Mouse (Mus musculus) left cerebral cortex, adult 8-10 months (tissue): Measurements from ENCODE around the gene Wdr18. TPM values are rescaled to one million over a fixed set of nuclear protein-coding genes. Genes with fewer than 3 reads are reported as not detected.

Experiments
- total RNA-seq, 4 experiments: library from RNA; stranded (reverse); gene quantifications; 2 replicates each; pipeline ENCODE4 v1.2.4; 2022

Gene Wdr18
- total RNA-seq, 4 experiments from 2014 or later, result 38.5 to 48.2 (median 44.6) TPM

Other genes with a start within 250 kb of the Wdr18 start
- gene Hcn2, start 243.5 kb upstream of the Wdr18 start, total RNA-seq, result 100 to 1,000 TPM; 162 to 182 (median 166) TPM
- gene Polrmt, start 213.6 kb upstream of the Wdr18 start, total RNA-seq, result 10 to 100 TPM; 47.9 to 56.7 (median 51.6) TPM
- gene Fgf22, start 205.1 kb upstream of the Wdr18 start, total RNA-seq, result 1 to 10 TPM; 4.7 to 5.9 (median 5.8) TPM
- gene Rnf126, start 193.2 kb upstream of the Wdr18 start, total RNA-seq, result 10 to 100 TPM; 76.8 to 92.1 (median 86.8) TPM
- gene Fstl3, start 182.9 kb upstream of the Wdr18 start, total RNA-seq, result 1 to 10 TPM; 2.5 to 3.6 (median 2.7) TPM
- under 1 TPM; 0.14 to 0.63 (median 0.39) TPM for gene Prss57, start 169.2 kb upstream of the Wdr18 start, total RNA-seq
- 100 to 1,000 TPM; 265 to 281 (median 267) TPM for gene Palm, start 166.6 kb upstream of the Wdr18 start, total RNA-seq
- gene Misp, start 139.2 kb upstream of the Wdr18 start, total RNA-seq, result under 1 TPM; 0.32 to 0.89 (median 0.54) TPM
- gene Ptbp1, start 105.7 kb upstream of the Wdr18 start, total RNA-seq, result 10 to 100 TPM; 59.3 to 67.3 (median 63.6) TPM
- 1 to 10 TPM; 2.4 to 3.2 (median 2.7) TPM for gene Prtn3, start 85.7 kb upstream of the Wdr18 start, total RNA-seq
- gene Plppr3, start 85.5 kb upstream of the Wdr18 start, total RNA-seq, result 10 to 100 TPM; 49.7 to 56.0 (median 52.7) TPM
- not detected for gene Elane, start 73.9 kb upstream of the Wdr18 start, total RNA-seq
- not detected for gene Cfd, start 69.3 kb upstream of the Wdr18 start, total RNA-seq
- 10 to 100 TPM; 51.9 to 68.0 (median 61.4) TPM for gene Med16, start 51.2 kb upstream of the Wdr18 start, total RNA-seq
- not detected for gene Gm26602, start 49.3 kb upstream of the Wdr18 start, total RNA-seq
- gene Kiss1r, start 43.2 kb upstream of the Wdr18 start, total RNA-seq, result 1 to 10 TPM; 5.8 to 8.3 (median 6.4) TPM
- 100 to 1,000 TPM; 312 to 357 (median 346) TPM for gene R3hdm4, start 38.9 kb upstream of the Wdr18 start, total RNA-seq
- gene Arid3a, start 33.1 kb upstream of the Wdr18 start, total RNA-seq, result 1 to 10 TPM; 5.0 to 7.8 (median 7.5) TPM
- under 1 TPM; 0.23 to 0.30 (median 0.24) TPM for gene Grin3b, start 10.6 kb downstream of the Wdr18 start, total RNA-seq
- 100 to 1,000 TPM; 105 to 117 (median 113) TPM for gene Tmem259, start 24.2 kb downstream of the Wdr18 start, total RNA-seq
- 1 to 10 TPM; 5.4 to 6.7 (median 6.3) TPM for gene Cnn2, start 28.4 kb downstream of the Wdr18 start, total RNA-seq
- 10 to 100 TPM; 11.0 to 12.3 (median 12.0) TPM for gene Abca7, start 36.3 kb downstream of the Wdr18 start, total RNA-seq
- gene Arhgap45, start 56.5 kb downstream of the Wdr18 start, total RNA-seq, result 1 to 10 TPM; 3.6 to 9.6 (median 6.0) TPM
- 10 to 100 TPM; 64.7 to 80.4 (median 72.9) TPM for gene Polr2e, start 79.6 kb downstream of the Wdr18 start, total RNA-seq
- gene Gpx4, start 87.0 kb downstream of the Wdr18 start, total RNA-seq, result 100 to 1,000 TPM; 472 to 551 (median 538) TPM
- 10 to 100 TPM; 16.2 to 32.0 (median 20.3) TPM for gene Sbno2, start 145.4 kb downstream of the Wdr18 start, total RNA-seq
- 100 to 1,000 TPM; 102 to 111 (median 109) TPM for gene Stk11, start 155.7 kb downstream of the Wdr18 start, total RNA-seq
- 100 to 1,000 TPM; 306 to 342 (median 330) TPM for gene Atp5d, start 178.5 kb downstream of the Wdr18 start, total RNA-seq
- 100 to 1,000 TPM; 328 to 363 (median 358) TPM for gene Cbarp, start 180.7 kb downstream of the Wdr18 start, total RNA-seq
- gene Midn, start 188.1 kb downstream of the Wdr18 start, total RNA-seq, result 10 to 100 TPM; 48.5 to 76.4 (median 64.1) TPM
- 100 to 1,000 TPM; 124 to 159 (median 143) TPM for gene Cirbp, start 205.8 kb downstream of the Wdr18 start, total RNA-seq
- 1 to 10 TPM; 4.1 to 6.0 (median 5.5) TPM for gene 1600002K03Rik, start 212.8 kb downstream of the Wdr18 start, total RNA-seq
- 1 to 10 TPM; 6.8 to 9.1 (median 7.7) TPM for gene Efna2, start 219.3 kb downstream of the Wdr18 start, total RNA-seq